Mouse (Mus musculus) CH12.LX (cell line): ENCODE measurements at regions not wholly inside any gene's neighbourhood (a gene's known extent, or its start where the extent isn't known, plus 50 kb on each side); places are given as distances from the start of the nearest gene placed in this dataset.

Experiments used
- BHLHE40 ChIP-seq: IDR thresholded peaks from 2 replicates; pipeline ENCODE4 v1.6.1; 2011; ENCODE audit warnings: mild to moderate bottlenecking, low read depth, low read length, improper control_type of control experiment
- CTCF ChIP-seq, 2 experiments: IDR thresholded peaks in 1 of 2; conservative IDR thresholded peaks in 1 of 2; 2 replicates each; pipeline ENCODE4 v1.5.1; 2011 to 2012; ENCODE audit warnings: low read depth in 2 of 2, low read length in 2 of 2, improper control_type of control experiment in 1 of 2, inconsistent platforms in 1 of 2, mild to moderate bottlenecking in 1 of 2, moderate library complexity in 1 of 2
- ETS1 ChIP-seq: conservative IDR thresholded peaks from 2 replicates; pipeline ENCODE4 v1.6.1; 2012; ENCODE audit warnings: low read depth, mild to moderate bottlenecking, inconsistent platforms, low read length, improper control_type of control experiment, moderate library complexity
- IRF4 ChIP-seq: IDR thresholded peaks from 2 replicates; pipeline ENCODE4 v1.6.1; 2014; ENCODE audit warnings: low read depth, mild to moderate bottlenecking, inconsistent platforms, low read length, improper control_type of control experiment
- MYC ChIP-seq: IDR thresholded peaks from 2 replicates; pipeline ENCODE4 v1.6.1; 2011; ENCODE audit warnings: low read depth, mild to moderate bottlenecking, improper control_type of control experiment, low read length
- POLR2A ChIP-seq: IDR thresholded peaks from 2 replicates; pipeline ENCODE4 v1.6.1; 2011; ENCODE audit warnings: low read depth, mild to moderate bottlenecking, improper control_type of control experiment, low read length
- SMC3 ChIP-seq: IDR thresholded peaks from 2 replicates; pipeline ENCODE4 v1.6.1; 2011; ENCODE audit warnings: low read depth, low read length, improper control_type of control experiment
- ZNF384 ChIP-seq: IDR thresholded peaks from 2 replicates; pipeline ENCODE4 v1.6.1; 2012; ENCODE audit warnings: low read depth, low read length, improper control_type of control experiment, inconsistent platforms

GRCm38 (mm10) chr16:77252349-77252748, 238.8 kb downstream of the Usp25 start:
- TF ChIP-seq CTCF (conservative IDR thresholded peaks at IDR 0.05 in 1 of 2, IDR thresholded peaks at IDR 0.05 in 1 of 2; ENCODE audit: low read depth in 2 of 2, low read length in 2 of 2) (peak in 1 of 2 experiments; percentile 18; a peak in 2 of 4 replicates), MYC (no peak), POLR2A (no peak), IRF4 (no peak), ZNF384 (no peak), ETS1 (no peak), SMC3 (0 out of 2 replicates have a peak, but pooled peaks have one; percentile 6), BHLHE40 (no peak)
